Mouse (Mus musculus) forebrain, embryonic 10.5 days (tissue): ENCODE measurements around the gene Hist1h4m. TPM values are rescaled to one million over a fixed set of nuclear protein-coding genes. Genes with fewer than 3 reads are reported as not detected.
A peak's percentile ranks its signal among the peaks of the same experiment; 100 is the strongest.
"Not testable (repeated sequence)": the region's sequence is repeated elsewhere in the genome, so short reads cannot be mapped to it uniquely, and the experiment has no call there.

Experiments
- DNase-seq: peaks from one replicate; pipeline ENCODE4 v3.0.0-alpha.2; 2017; ENCODE audit warnings: low spot score; ENCODE audit errors: extremely low spot score
- H3K27ac ChIP-seq: fragments of 300-500 bp; sonication (generic); 2 replicates; pipeline ENCODE4 v1.5.1; 2016; ENCODE audit warnings: mild to moderate bottlenecking
- H3K27me3 ChIP-seq: fragments of 300-500 bp; sonication (generic); 2 replicates; pipeline ENCODE4 v1.6.1; 2016; ENCODE audit warnings: mild to moderate bottlenecking; ENCODE audit not compliant: poor library complexity, severe bottlenecking
- H3K36me3 ChIP-seq: fragments of 300-500 bp; sonication (generic); replicated peaks from 2 replicates; pipeline ENCODE4 v1.6.1; 2016; ENCODE audit warnings: mild to moderate bottlenecking, moderate library complexity
- H3K4me1 ChIP-seq: fragments of 300-500 bp; sonication (generic); 2 replicates; pipeline ENCODE4 v1.6.1; 2016
- H3K4me3 ChIP-seq: fragments of 300-500 bp; sonication (generic); 2 replicates; pipeline ENCODE4 v1.5.1; 2016; ENCODE audit warnings: mild to moderate bottlenecking, moderate library complexity
- H3K9me3 ChIP-seq: fragments of 300-500 bp; sonication (generic); 2 replicates; pipeline ENCODE4 v1.6.1; 2016; ENCODE audit warnings: mild to moderate bottlenecking, moderate library complexity
- WGBS: fragments of 180-500 bp; shearing (Covaris S2); methylation state at CpG from one replicate; pipeline ENCODE4 v1.1.7; 2016; 5-methylcytosine and 5-hydroxymethylcytosine counted together
- polyA plus RNA-seq: library from polyadenylated mRNA; unstranded; fragments of >200 nt; fragmentation: Nextera tagmentation; extraction: Ambion mirVana; gene quantifications from 2 replicates; pipeline ENCODE4 v1.2.1, GENCODE M21; 2016

The Hist1h4m gene
- polyA plus RNA-seq = not detected in 2 replicates

DNA sequence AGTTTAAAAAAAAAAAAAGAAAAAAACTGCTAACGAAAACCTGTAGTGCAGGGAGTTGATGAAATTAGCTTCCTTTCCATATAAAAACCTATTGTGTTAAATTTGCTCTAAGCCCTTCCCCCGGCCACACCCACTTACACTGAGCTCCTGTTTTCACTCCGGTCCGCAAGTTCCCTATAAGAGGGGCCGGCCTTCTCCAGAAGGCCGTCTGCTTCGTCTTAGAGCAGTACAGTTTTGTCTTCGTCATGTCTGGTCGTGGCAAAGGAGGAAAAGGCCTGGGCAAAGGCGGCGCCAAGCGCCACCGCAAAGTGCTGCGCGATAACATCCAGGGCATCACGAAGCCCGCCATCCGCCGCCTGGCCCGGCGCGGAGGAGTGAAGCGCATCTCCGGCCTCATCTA lies at the start of gene Hist1h4m:
Gene Hist1h4m (plus strand): TSS at position 208 of the 400 bp plus-strand sequence.
- Histone ChIP-seq H3K4me3 (peak within 1 kb of the TSS; percentile 34; the same call in 1 of the 2 replicates), H3K27ac (peak within 1 kb of the TSS; percentile 77)
- not testable (repeated sequence) for H3K27me3 ChIP-seq, DNase-seq, H3K9me3 ChIP-seq, H3K36me3 ChIP-seq, H3K4me1 ChIP-seq
- no CpG with 5 or more reads among the region's 24 CpGs for WGBS

DNA sequence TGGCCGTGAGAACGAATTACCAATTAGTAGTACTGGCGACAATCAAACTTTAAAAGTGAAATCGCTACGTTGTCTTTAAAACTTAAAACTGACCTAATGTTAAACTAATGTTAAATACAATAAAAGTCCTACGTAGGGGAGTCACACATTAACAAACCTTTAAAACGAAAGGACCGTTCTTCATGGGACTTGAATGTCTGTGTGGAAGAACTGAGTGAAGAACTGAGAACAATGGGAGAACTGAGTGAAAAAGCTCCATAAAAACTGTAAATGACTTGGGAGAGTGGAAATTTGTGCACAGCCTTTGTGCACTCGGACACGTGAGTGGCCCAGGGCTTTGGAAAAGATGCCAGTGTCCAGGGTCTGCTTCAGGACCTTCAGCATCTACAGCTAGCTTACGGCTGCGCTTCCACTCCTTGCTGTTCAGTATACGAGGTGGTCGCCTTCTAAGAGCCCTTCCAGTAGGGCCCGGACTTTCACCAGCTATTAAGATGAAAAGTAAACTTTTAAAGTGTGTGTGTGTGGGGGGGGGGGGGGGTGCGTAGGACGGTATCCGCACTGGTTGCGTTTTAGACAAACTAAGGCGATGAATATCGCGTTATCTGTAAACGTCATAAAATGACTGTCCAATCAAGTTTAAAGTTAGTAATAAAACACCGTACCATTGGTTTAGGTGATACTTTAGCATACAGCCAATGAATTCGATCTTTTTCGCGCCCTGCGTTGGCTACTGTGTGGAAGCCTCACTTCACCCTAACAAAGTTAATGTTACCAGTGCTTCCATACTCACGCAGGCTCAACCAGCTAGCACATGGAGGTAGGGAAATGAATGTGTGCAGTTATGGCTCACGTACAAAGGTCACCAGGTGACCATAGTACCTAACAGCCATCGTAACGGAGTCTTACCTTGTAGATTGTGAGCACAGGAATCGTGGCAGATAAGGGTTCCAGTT lies 32.5 kb upstream of the Hist1h4m start:
- 7% methylated on average over 33 of the region's 33 CpGs for WGBS
- H3K9me3 ChIP-seq = no peaks in the 10 kb centered on the region
- no peaks in the 10 kb centered on the region for H3K27me3 ChIP-seq
- peak overlapping the region; percentile 77 for H3K4me3 ChIP-seq
- peaks cover 47% of the 10 kb centered on the region for H3K4me1 ChIP-seq
- H3K27ac ChIP-seq = peak overlapping the region; percentile 99
- no peaks in the 10 kb centered on the region; the same call in 1 of the 2 replicates for H3K36me3 ChIP-seq
- DNase-seq = peak; percentile 75

DNA sequence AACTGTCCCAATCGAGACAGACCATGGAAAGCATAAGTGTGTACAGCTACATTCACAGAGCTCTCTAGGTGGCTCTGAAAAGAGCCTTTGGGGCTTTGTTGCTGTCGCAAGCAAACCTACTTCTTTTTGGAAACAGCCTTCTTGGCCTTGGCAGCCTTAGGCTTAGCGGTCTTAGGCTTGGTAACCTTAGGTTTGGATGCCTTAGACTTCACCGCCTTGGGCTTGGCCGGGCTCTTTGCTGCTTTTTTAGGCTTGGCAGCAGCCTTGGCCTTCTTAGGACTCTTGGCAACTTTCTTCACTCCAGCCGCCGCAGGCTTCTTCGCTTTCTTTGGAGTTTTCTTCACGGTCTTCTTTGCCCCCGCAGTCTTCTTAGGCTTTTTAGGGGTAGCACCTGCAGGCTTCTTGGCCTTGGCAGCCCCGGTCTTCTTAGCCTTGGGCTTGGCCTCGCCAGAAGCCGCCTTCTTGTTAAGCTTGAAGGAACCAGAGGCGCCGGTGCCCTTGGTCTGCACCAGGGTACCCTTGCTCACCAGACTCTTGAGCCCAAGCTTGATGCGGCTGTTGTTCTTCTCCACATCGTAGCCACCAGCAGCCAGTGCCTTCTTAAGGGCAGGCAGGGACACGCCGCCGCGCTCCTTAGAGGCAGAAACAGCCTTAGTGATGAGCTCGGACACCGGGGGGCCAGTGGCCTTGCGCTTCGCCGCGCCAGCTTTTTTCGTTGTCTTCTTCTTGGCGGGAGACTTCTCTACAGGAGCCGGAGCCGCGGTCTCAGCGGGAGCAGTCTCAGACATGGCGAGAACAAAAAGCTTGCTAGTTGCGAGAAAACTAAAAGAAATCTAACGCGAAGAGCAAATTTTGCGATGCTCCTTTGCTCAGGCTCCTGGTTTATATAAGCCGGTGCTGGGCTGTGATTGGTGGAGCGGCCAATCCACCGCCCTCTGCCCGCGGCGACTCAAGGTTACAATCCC lies 31.5 kb upstream of the Hist1h4m start, which contains the start of gene Hist1h1b:
Gene Hist1h1b (minus strand): TSS at position 859 of the 965 bp plus-strand sequence.
- Histone ChIP-seq H3K36me3 (no peaks in the 10 kb centered on the region), H3K27ac (peak within 1 kb of the TSS; percentile 99), H3K4me1 (peaks cover 55% of the 10 kb centered on the region), H3K9me3 (no peaks in the 10 kb centered on the region), H3K27me3 (no peaks in the 10 kb centered on the region), H3K4me3 (peak within 1 kb of the TSS; percentile 77)
- under 1% methylated on average over 44 of the region's 44 CpGs for WGBS
- peak; percentile 83 for DNase-seq

DNA sequence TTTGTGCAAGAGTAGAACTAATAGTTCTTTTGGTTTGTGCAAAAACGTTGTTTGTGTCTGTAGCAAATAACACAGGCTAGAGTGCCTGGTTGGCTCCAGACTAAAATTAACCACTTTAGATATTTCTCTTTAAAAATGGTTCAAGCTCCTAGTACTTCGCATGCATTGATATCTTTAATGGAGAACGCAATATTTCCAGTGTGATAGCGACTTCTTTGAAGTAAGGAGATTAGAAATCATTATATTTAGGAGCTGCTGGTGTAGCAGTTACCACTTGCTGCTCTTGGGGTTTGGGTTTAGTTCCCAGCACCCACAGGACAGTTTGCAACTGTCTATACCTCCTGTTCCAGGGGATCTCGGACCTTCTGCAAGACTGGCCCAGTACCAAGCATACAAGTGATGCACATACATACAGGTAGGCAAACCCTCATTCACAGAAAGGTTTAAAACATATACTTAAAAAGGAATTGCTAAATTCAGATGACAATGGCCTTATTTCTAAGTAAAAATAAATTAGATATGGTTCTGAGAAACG lies 30.5 kb upstream of the Hist1h4m start:
- H3K27ac ChIP-seq = peak overlapping the region; percentile 99
- peak overlapping the region; percentile 77 for H3K4me3 ChIP-seq
- H3K9me3 ChIP-seq = no peaks in the 10 kb centered on the region
- no peaks in the 10 kb centered on the region for H3K36me3 ChIP-seq
- H3K27me3 ChIP-seq = no peaks in the 10 kb centered on the region
- peaks cover 65% of the 10 kb centered on the region for H3K4me1 ChIP-seq
- WGBS = 50% methylated on average over 6 of the region's 6 CpGs
- peak; percentile 19 for DNase-seq

DNA sequence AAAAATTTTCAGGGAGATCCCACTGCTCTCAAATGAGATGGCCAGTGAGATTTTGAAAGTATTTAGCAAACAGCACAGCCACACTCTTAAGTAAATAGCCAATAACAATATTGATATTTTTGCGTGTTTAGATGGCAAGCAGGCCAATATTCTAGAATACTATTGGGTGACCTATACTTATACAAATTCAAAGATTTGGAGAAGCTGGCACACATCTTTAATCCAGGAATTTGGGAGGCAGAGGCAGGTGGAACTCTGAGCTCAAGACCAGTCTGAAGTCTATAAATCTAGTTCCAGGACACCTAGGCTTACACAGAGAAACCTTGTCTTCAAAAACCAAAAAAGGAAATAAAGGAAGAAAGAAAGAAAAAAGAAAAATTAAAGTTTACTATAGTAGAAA lies 29.9 kb upstream of the Hist1h4m start:
- 87% methylated on average over 1 of the region's 1 CpGs for WGBS
- no peak for DNase-seq
- Histone ChIP-seq H3K4me1 (peaks cover 69% of the 10 kb centered on the region), H3K4me3 (peak overlapping the region; percentile 56; the same call in 1 of the 2 replicates), H3K36me3 (no peaks in the 10 kb centered on the region), H3K27ac (peak overlapping the region; percentile 99), H3K27me3 (no peaks in the 10 kb centered on the region), H3K9me3 (no peaks in the 10 kb centered on the region)

DNA sequence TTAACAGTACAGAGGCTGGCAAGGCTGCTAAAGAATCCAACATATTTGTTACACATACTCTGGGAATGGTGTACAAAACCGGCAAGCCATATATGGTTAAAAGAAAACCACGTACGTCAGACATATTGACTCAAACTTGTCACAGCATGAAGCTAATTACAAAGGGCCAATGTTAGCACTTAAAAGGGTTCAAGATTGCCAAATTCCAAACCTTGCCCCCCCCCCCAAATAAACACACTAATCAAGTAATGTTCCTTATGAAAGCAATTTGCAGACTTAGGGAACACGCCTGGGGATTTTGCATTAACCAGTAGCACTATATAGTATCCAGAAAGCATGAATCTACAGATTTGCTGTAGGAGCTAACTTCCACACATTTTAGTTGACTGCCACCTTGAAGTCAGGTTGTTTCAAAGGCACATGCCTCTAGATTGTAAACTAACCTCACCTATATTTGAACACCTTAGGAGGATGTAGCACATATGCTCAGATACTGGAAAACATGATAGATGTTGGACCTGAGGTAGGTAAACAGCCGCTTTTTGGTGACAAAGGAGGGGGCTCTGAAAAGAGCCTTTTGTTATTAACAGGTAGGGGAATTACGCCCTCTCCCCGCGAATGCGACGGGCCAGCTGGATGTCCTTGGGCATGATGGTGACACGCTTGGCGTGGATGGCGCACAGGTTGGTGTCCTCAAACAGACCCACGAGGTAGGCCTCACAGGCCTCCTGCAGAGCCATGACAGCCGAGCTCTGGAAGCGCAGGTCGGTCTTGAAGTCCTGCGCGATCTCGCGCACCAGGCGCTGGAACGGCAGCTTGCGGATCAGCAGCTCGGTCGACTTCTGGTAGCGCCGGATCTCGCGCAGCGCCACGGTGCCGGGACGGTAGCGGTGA lies 28.9 kb upstream of the Hist1h4m start:
- peak overlapping the region; percentile 56 for H3K4me3 ChIP-seq
- WGBS = 1% methylated on average over 19 of the region's 35 CpGs

DNA sequence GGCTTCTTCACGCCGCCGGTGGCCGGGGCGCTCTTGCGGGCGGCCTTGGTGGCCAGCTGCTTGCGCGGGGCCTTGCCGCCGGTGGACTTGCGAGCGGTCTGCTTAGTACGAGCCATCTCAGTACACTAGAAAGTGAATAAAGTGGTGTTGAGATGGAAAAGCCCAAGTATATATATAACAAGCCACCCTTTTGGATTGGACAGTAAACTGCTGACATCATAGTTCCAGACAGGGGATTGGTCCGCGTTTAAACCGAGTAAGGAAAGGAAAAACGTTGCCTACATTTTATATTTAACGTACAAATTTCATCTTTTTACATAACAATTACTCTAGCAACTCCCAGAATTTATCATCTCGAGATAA lies 28.3 kb upstream of the Hist1h4m start, which contains the start of gene Hist1h3i:
Gene Hist1h3i (minus strand): TSS at position 116 of the 363 bp plus-strand sequence.
- peak; percentile 56 for DNase-seq
- under 1% methylated on average over 16 of the region's 20 CpGs for WGBS
- no peaks in the 10 kb centered on the region for H3K9me3 ChIP-seq
- H3K4me3 ChIP-seq = peak within 1 kb of the TSS; percentile 56
- no peaks in the 10 kb centered on the region for H3K36me3 ChIP-seq
- H3K27me3 ChIP-seq = no peaks in the 10 kb centered on the region
- peak within 1 kb of the TSS; percentile 99 for H3K27ac ChIP-seq
- peaks cover 61% of the 10 kb centered on the region for H3K4me1 ChIP-seq

More for the DNA sequence above, 28.9 kb upstream of the Hist1h4m start:
- peak; percentile 48 for DNase-seq
- not testable (repeated sequence) for H3K27me3 ChIP-seq, H3K9me3 ChIP-seq, H3K36me3 ChIP-seq
- Histone ChIP-seq H3K4me1 (peaks cover 61% of the 10 kb centered on the region), H3K27ac (peak overlapping the region; percentile 99)

DNA sequence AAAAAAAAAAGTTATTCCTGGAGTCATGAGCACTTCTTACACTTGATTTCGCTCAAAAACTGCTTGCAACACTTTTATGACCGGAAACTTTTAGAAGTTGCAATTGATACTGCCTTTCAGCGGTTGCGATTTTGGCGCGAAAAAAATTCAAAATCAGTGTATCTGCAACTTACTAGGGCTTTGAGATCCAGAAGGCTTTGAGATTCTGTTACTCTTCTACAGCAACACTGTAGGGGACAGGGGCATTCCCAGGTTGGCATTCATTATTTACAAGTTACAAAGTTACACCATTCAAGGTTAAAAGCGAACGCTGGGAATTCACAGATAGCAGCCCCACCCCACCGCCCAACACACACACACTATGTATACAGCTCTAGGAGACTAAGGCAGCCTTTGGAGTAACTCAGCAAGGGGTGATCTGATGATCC lies 27.8 kb upstream of the Hist1h4m start:
- Histone ChIP-seq H3K9me3 (no peaks in the 10 kb centered on the region), H3K36me3 (no peaks in the 10 kb centered on the region), H3K27me3 (no peaks in the 10 kb centered on the region), H3K27ac (peak overlapping the region; percentile 99), H3K4me3 (peak overlapping the region; percentile 56), H3K4me1 (peaks cover 61% of the 10 kb centered on the region)
- DNase-seq = peak; percentile 63
- 2% methylated on average over 9 of the region's 9 CpGs for WGBS

GRCm38 (mm10) chr13:21784311-21784710 lies 27.2 kb upstream of the Hist1h4m start:
- Histone ChIP-seq H3K4me3 (peak overlapping the region; percentile 56), H3K27me3 (no peaks in the 10 kb centered on the region), H3K9me3 (no peaks in the 10 kb centered on the region), H3K4me1 (peaks cover 65% of the 10 kb centered on the region), H3K36me3 (no peaks in the 10 kb centered on the region), H3K27ac (peak overlapping the region; percentile 99)
- 27% methylated on average over 6 of the region's 6 CpGs for WGBS
- DNase-seq = peak; percentile 17

DNA sequence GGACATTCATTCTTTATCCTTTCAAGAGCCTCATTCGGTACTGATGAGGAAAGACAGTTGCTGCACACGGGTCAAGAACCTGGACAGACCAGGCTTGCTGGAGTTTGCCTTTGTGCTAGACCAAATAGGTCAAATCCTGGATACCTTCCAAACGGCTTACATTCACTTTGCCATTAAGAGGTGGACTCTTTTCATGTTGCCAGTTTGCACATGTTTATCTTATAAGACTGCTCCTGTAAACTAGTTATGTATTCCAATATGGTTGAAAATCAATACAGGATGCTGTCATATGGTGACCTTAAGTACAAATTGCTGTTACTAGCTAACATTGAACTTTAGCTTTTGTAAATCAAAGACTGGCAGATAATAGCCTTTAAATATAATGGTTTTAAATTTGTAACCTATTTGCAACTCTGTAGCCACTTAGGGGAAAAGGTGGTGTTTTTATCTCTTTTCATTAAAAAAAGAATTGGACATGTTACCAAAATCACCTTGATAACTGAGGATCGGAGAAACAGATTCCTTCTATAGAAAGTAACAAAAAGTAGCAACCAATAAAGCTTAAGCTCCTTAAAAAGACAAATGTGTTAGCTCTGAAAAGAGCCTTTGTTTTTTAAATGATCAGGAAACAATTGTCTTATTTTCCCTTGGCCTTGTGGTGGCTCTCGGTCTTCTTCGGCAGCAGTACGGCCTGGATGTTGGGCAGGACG lies 25.2 kb upstream of the Hist1h4m start:
- Histone ChIP-seq H3K36me3 (no peaks in the 10 kb centered on the region), H3K4me1 (peaks cover 68% of the 10 kb centered on the region)
- WGBS = 6% methylated on average over 8 of the region's 8 CpGs

More for the DNA sequence above, 25.2 kb upstream of the Hist1h4m start:
- no peaks in the 10 kb centered on the region for H3K9me3 ChIP-seq
- H3K4me3 ChIP-seq = peak overlapping the region; percentile 53
- no peaks in the 10 kb centered on the region for H3K27me3 ChIP-seq
- H3K27ac ChIP-seq = peak overlapping the region; percentile 99
- DNase-seq = peak; percentile 35
